Mouse (Mus musculus) cortical plate, adult 2 months (tissue): ENCODE results near the gene Med6.

Experiments used
- CTCF ChIP-seq: fragments of 200-500 bp; IDR thresholded peaks from 2 replicates; pipeline ENCODE4 v1.5.1; 2011; ENCODE audit warnings: mild to moderate bottlenecking, control low read depth, low read length; ENCODE audit not compliant: insufficient read depth; ENCODE audit errors: extremely low read depth
- POLR2A ChIP-seq: fragments of 200-500 bp; IDR thresholded peaks from 2 replicates; pipeline ENCODE4 v1.6.1; 2011; ENCODE audit warnings: mild to moderate bottlenecking, low read length, control low read depth; ENCODE audit not compliant: insufficient read depth; ENCODE audit errors: extremely low read depth

GRCm38 (mm10) chr12:81609445-81609844 lies 14.6 kb upstream of the Med6 start:
- TF ChIP-seq POLR2A (no peak), CTCF (no peak)
